In genomic region chrX:43429982-43430531, GRCm38 (mm10) we compare ENCODE assay signal across 8 mouse cellular contexts. TPM values are rescaled to one million over a fixed set of nuclear protein-coding genes. Genes with fewer than 3 reads are reported as not detected.
A peak's percentile ranks its signal among the peaks of the same experiment; 100 is the strongest.
DNase-seq lines count a peak whose midpoint lies in the region; ATAC-seq and TF ChIP-seq lines count a peak whose summit lies in the region.

No protein-coding gene starts in this region.

- H3K27ac ChIP-seq in lung, embryonic 14.5 days (ENCODE audit: low read depth) = no peak overlapping the region
- no peak overlapping the region for H3K27ac ChIP-seq in embryonic facial prominence, embryonic 12.5 days
- H3K27ac ChIP-seq in intestine, embryonic 14.5 days (ENCODE audit: low read depth) = no peak overlapping the region
- peak overlapping the region; percentile 33; the same call in 1 of the 2 replicates for H3K27ac ChIP-seq in midbrain, embryonic 10.5 days (replicated peaks)
- no peak overlapping the region for H3K27ac ChIP-seq in stomach, embryonic 16.5 days (ENCODE audit: low read length)

- peak; percentile 50; the same call in 1 of the 2 replicates for ATAC-seq in lung, embryonic 14.5 days (ENCODE audit: insufficient read depth)
- no peak for ATAC-seq in embryonic facial prominence, embryonic 12.5 days (ENCODE audit: insufficient number of reproducible peaks, insufficient read depth, low FRiP score, low TSS enrichment)
- ATAC-seq in intestine, embryonic 14.5 days (replicated peaks; ENCODE audit: low FRiP score, low TSS enrichment, low read depth) = 0 out of 2 replicates have a peak, but pooled peaks have one; percentile 47
- ATAC-seq in stomach, embryonic 16.5 days (ENCODE audit: insufficient read depth, low FRiP score) = no peak
- ATAC-seq in megakaryocyte, adult 5-6 weeks (ENCODE audit: poor library complexity, severe bottlenecking) = no peak
- ATAC-seq in erythroblast, adult 5-6 weeks (replicated peaks; ENCODE audit: low FRiP score, poor library complexity, severe bottlenecking) = no peak

- TF ChIP-seq CTCF in lung, embryonic 14.5 days (IDR thresholded peaks at IDR 0.05; ENCODE audit: low read depth) = no peak

- peaks cover 11% of the 10 kb centered on the region for H3K27me3 ChIP-seq in lung, embryonic 14.5 days (ENCODE audit: insufficient read depth, low read length)
- no peaks in the 10 kb centered on the region for H3K27me3 ChIP-seq in embryonic facial prominence, embryonic 12.5 days
- peaks cover 16% of the 10 kb centered on the region for H3K27me3 ChIP-seq in intestine, embryonic 14.5 days (replicated peaks; ENCODE audit: control insufficient read depth, insufficient read depth, low read length)
- H3K27me3 ChIP-seq in midbrain, embryonic 10.5 days (ENCODE audit: low read depth, poor library complexity, severe bottlenecking) = peaks cover 36% of the 10 kb centered on the region
- no peaks in the 10 kb centered on the region; the same call in 1 of the 2 replicates for H3K27me3 ChIP-seq in stomach, embryonic 16.5 days (ENCODE audit: control insufficient read depth, insufficient read depth, low read length)

- H3K9me3 ChIP-seq in lung, embryonic 14.5 days (ENCODE audit: low read depth, low read length) = no peaks in the 10 kb centered on the region
- no peaks in the 10 kb centered on the region for H3K9me3 ChIP-seq in embryonic facial prominence, embryonic 12.5 days
- no peaks in the 10 kb centered on the region for H3K9me3 ChIP-seq in intestine, embryonic 14.5 days (ENCODE audit: control insufficient read depth, low read length)
- no peaks in the 10 kb centered on the region for H3K9me3 ChIP-seq in midbrain, embryonic 10.5 days (replicated peaks)
- no peaks in the 10 kb centered on the region for H3K9me3 ChIP-seq in stomach, embryonic 16.5 days (replicated peaks; ENCODE audit: control insufficient read depth, low read length)

- peak; percentile 14 for DNase-seq in lung, embryonic 14.5 days
- DNase-seq in lung, postnatal 4 days = no peak
- peak; percentile 54 for DNase-seq in intestine, embryonic 14.5 days (ENCODE audit: low spot score)
- peak; percentile 29 for DNase-seq in midbrain, embryonic 10.5 days (ENCODE audit: low spot score)

- 16% methylated on average over 25 of the region's 25 CpGs for WGBS in lung, embryonic 14.5 days
- 23% methylated on average over 25 of the region's 25 CpGs for WGBS in embryonic facial prominence, embryonic 12.5 days
- WGBS in intestine, embryonic 14.5 days = 15% methylated on average over 25 of the region's 25 CpGs
- WGBS in midbrain, embryonic 10.5 days = 19% methylated on average over 25 of the region's 25 CpGs
- WGBS in stomach, embryonic 16.5 days = 19% methylated on average over 25 of the region's 25 CpGs

- H3K4me2 ChIP-seq in lung, embryonic 14.5 days = peak overlapping the region; percentile 59
- H3K4me2 ChIP-seq in embryonic facial prominence, embryonic 12.5 days (replicated peaks) = peak overlapping the region; percentile 55
- H3K4me2 ChIP-seq in intestine, embryonic 14.5 days (ENCODE audit: low read length) = peak overlapping the region; percentile 60
- peak overlapping the region; percentile 55 for H3K4me2 ChIP-seq in stomach, embryonic 16.5 days (ENCODE audit: low read depth, low read length)

- no peaks in the 10 kb centered on the region for H3K36me3 ChIP-seq in lung, embryonic 14.5 days (ENCODE audit: insufficient read depth)
- no peaks in the 10 kb centered on the region for H3K36me3 ChIP-seq in embryonic facial prominence, embryonic 12.5 days
- H3K36me3 ChIP-seq in intestine, embryonic 14.5 days (ENCODE audit: control insufficient read depth, insufficient read depth, low read length) = no peaks in the 10 kb centered on the region
- H3K36me3 ChIP-seq in midbrain, embryonic 10.5 days = no peaks in the 10 kb centered on the region
- H3K36me3 ChIP-seq in stomach, embryonic 16.5 days (ENCODE audit: control insufficient read depth, insufficient read depth, low read length) = no peaks in the 10 kb centered on the region

- H3K4me3 ChIP-seq in lung, embryonic 14.5 days (ENCODE audit: low read depth, low read length) = peak overlapping the region; percentile 26
- peak overlapping the region; percentile 35 for H3K4me3 ChIP-seq in embryonic facial prominence, embryonic 12.5 days
- H3K4me3 ChIP-seq in intestine, embryonic 14.5 days (ENCODE audit: low read depth, low read length) = peak overlapping the region; percentile 36
- peak overlapping the region; percentile 53 for H3K4me3 ChIP-seq in midbrain, embryonic 10.5 days
- peak overlapping the region; percentile 45 for H3K4me3 ChIP-seq in stomach, embryonic 16.5 days (replicated peaks; ENCODE audit: low read length)

- H3K9ac ChIP-seq in lung, embryonic 14.5 days = no peak overlapping the region
- H3K9ac ChIP-seq in embryonic facial prominence, embryonic 12.5 days = no peak overlapping the region
- no peak overlapping the region for H3K9ac ChIP-seq in intestine, embryonic 14.5 days (ENCODE audit: low read length)
- H3K9ac ChIP-seq in stomach, embryonic 16.5 days (ENCODE audit: low read length) = peak overlapping the region; percentile 32

- no peaks in the 10 kb centered on the region for H3K4me1 ChIP-seq in lung, embryonic 14.5 days (ENCODE audit: insufficient read depth)
- H3K4me1 ChIP-seq in embryonic facial prominence, embryonic 12.5 days = no peaks in the 10 kb centered on the region
- no peaks in the 10 kb centered on the region for H3K4me1 ChIP-seq in intestine, embryonic 14.5 days (replicated peaks; ENCODE audit: control insufficient read depth, insufficient read depth, low read length)
- peaks cover 5% of the 10 kb centered on the region; the same call in 1 of the 2 replicates for H3K4me1 ChIP-seq in midbrain, embryonic 10.5 days
- no peaks in the 10 kb centered on the region for H3K4me1 ChIP-seq in stomach, embryonic 16.5 days (ENCODE audit: control insufficient read depth, insufficient read depth, low read length)

RNA-seq across cellular contexts. Expression of gene Tenm1, which starts 1.1 kb away (rescaled TPM):
- polyA plus RNA-seq in lung, embryonic 14.5 days (2014; fragmentation: Nextera tagmentation; extraction: Ambion mirVana) = 0.11 and 0.41 TPM in 2 replicates
- polyA plus RNA-seq in embryonic facial prominence, embryonic 12.5 days (2016; fragmentation: Nextera tagmentation; extraction: Ambion mirVana) = 1.2 and 1.3 TPM in 2 replicates
- 0.75 and 1.1 TPM in 2 replicates for polyA plus RNA-seq in intestine, embryonic 14.5 days (2014; fragmentation: Nextera tagmentation; extraction: Ambion mirVana)
- polyA plus RNA-seq in midbrain, embryonic 10.5 days (2016; fragmentation: Nextera tagmentation; extraction: Ambion mirVana) = 0.64 and 1.8 TPM in 2 replicates
- polyA plus RNA-seq in stomach, embryonic 16.5 days (2015; fragmentation: Nextera tagmentation; extraction: Ambion mirVana) = 2.4 and 2.6 TPM in 2 replicates
- total RNA-seq in megakaryocyte, adult 5-6 weeks (2015) = not detected in 2 replicates
- total RNA-seq in megakaryocyte, adult 5-6 weeks (2017) = not detected in 2 replicates
- not detected in 2 replicates for total RNA-seq in erythroblast, adult 5-6 weeks (2015; ENCODE audit: low replicate concordance)
- total RNA-seq in erythroblast, adult 5-6 weeks (2017; ENCODE audit: low replicate concordance) = 0.14 TPM in 1 of 2 replicates, not detected in the other

Comparison
In these comparisons a context has a peak if more than half of its experiments do, and no peak if none do; other contexts are left out.
1. DNase-seq: peak in lung, embryonic 14.5 days (single experiment), intestine, embryonic 14.5 days (single experiment) and midbrain, embryonic 10.5 days (single experiment); none in lung, postnatal 4 days (0 of 2).
2. ATAC-seq: peak in lung, embryonic 14.5 days (single experiment) and intestine, embryonic 14.5 days (single experiment); none in embryonic facial prominence, embryonic 12.5 days (single experiment), stomach, embryonic 16.5 days (single experiment), megakaryocyte, adult 5-6 weeks (single experiment) and erythroblast, adult 5-6 weeks (single experiment).
3. Peak in every context shown above with its lines, with median percentiles within 50 percentile points of each other: H3K4me2 ChIP-seq and H3K4me3 ChIP-seq.